ENCODE assay signal across 9 mouse cellular contexts in genomic region chr11:98052989-98053834, GRCm38 (mm10). TPM values are rescaled to one million over a fixed set of nuclear protein-coding genes. Genes with fewer than 3 reads are reported as not detected.
DNase-seq lines count a peak whose midpoint lies in the region; ATAC-seq lines count a peak whose summit lies in the region.
"Had no signal": no experiment of that assay in that cellular context is flagged by ENCODE, and none has a peak within 500 bp of the region (broad histone marks: within the 10 kb centered on the region; RNA-seq: fewer than 3 reads in every experiment).

Gene Stac2, minus strand, starts transcription at chr11:98053462.

- no peaks in the 10 kb centered on the region for H3K36me3 ChIP-seq in embryonic facial prominence, embryonic 10.5 days (replicated peaks)
- no peaks in the 10 kb centered on the region for H3K36me3 ChIP-seq in heart, embryonic 13.5 days
- no peaks in the 10 kb centered on the region for H3K36me3 ChIP-seq in kidney, embryonic 16.5 days (ENCODE audit: insufficient read depth, low read length)
- no peaks in the 10 kb centered on the region for H3K36me3 ChIP-seq in liver, embryonic 15.5 days (replicated peaks)
- H3K36me3 ChIP-seq in neural tube, embryonic 14.5 days (ENCODE audit: control insufficient read depth, insufficient read depth, low read length), result no peaks in the 10 kb centered on the region

- peak within 1 kb of the TSS; percentile 69 for H3K4me2 ChIP-seq in heart, embryonic 13.5 days
- peak within 1 kb of the TSS; percentile 68 for H3K4me2 ChIP-seq in kidney, embryonic 16.5 days (replicated peaks; ENCODE audit: low read depth, low read length)
- peak within 1 kb of the TSS; percentile 50 for H3K4me2 ChIP-seq in liver, embryonic 15.5 days
- peak within 1 kb of the TSS; percentile 66 for H3K4me2 ChIP-seq in neural tube, embryonic 14.5 days (ENCODE audit: low read depth, low read length)

- H3K4me1 ChIP-seq in embryonic facial prominence, embryonic 10.5 days, result peaks cover 39% of the 10 kb centered on the region
- H3K4me1 ChIP-seq in heart, embryonic 13.5 days, result peaks cover 39% of the 10 kb centered on the region
- H3K4me1 ChIP-seq in kidney, embryonic 16.5 days (ENCODE audit: insufficient read depth, low read length), result peaks cover 34% of the 10 kb centered on the region
- peaks cover 10% of the 10 kb centered on the region; the same call in 1 of the 2 replicates for H3K4me1 ChIP-seq in liver, embryonic 15.5 days (replicated peaks)
- H3K4me1 ChIP-seq in neural tube, embryonic 14.5 days (ENCODE audit: control insufficient read depth, insufficient read depth, low read length), result peaks cover 2% of the 10 kb centered on the region; the same call in 1 of the 2 replicates

- WGBS in embryonic facial prominence, embryonic 10.5 days, result 2% methylated on average over 48 of the region's 48 CpGs
- WGBS in heart, embryonic 13.5 days, result 2% methylated on average over 43 of the region's 48 CpGs
- WGBS in kidney, embryonic 16.5 days, result under 1% methylated on average over 45 of the region's 48 CpGs
- WGBS in liver, embryonic 15.5 days (ENCODE audit: insufficient replicate concordance), result 1% methylated on average over 48 of the region's 48 CpGs
- 2% methylated on average over 31 of the region's 48 CpGs for WGBS in neural tube, embryonic 14.5 days

- peaks cover 87% of the 10 kb centered on the region for H3K27me3 ChIP-seq in embryonic facial prominence, embryonic 10.5 days (replicated peaks; ENCODE audit: low read depth, poor library complexity, severe bottlenecking)
- peaks cover 82% of the 10 kb centered on the region for H3K27me3 ChIP-seq in heart, embryonic 13.5 days (replicated peaks)
- peaks cover 24% of the 10 kb centered on the region for H3K27me3 ChIP-seq in kidney, embryonic 16.5 days (ENCODE audit: insufficient read depth, low read length)
- H3K27me3 ChIP-seq in liver, embryonic 15.5 days, result peaks cover 88% of the 10 kb centered on the region
- 0 out of 2 replicates have a peak, but pooled peaks cover 7% of the 10 kb centered on the region for H3K27me3 ChIP-seq in neural tube, embryonic 14.5 days (ENCODE audit: control insufficient read depth, insufficient read depth, low read length)

- peak within 1 kb of the TSS; percentile 64 for H3K27ac ChIP-seq in embryonic facial prominence, embryonic 10.5 days (replicated peaks)
- H3K27ac ChIP-seq in heart, embryonic 13.5 days (replicated peaks), result no peak within 1 kb of the TSS
- H3K27ac ChIP-seq in kidney, embryonic 16.5 days (ENCODE audit: low read length), result no peak within 1 kb of the TSS
- no peak within 1 kb of the TSS for H3K27ac ChIP-seq in liver, embryonic 15.5 days (replicated peaks)
- H3K27ac ChIP-seq in neural tube, embryonic 14.5 days (ENCODE audit: low read depth, low read length), result peak within 1 kb of the TSS; percentile 69

- peak; percentile 74 for DNase-seq in urinary bladder, postnatal 14 days (ENCODE audit: low spot score)
- DNase-seq in urinary bladder, adult 2 months (ENCODE audit: low spot score), result no peak
- peak; percentile 92 for DNase-seq in embryonic facial prominence, embryonic 10.5 days (ENCODE audit: low spot score)
- peak; percentile 81 for DNase-seq in thymus, postnatal 0 days (ENCODE audit: low spot score)

- peak within 1 kb of the TSS; percentile 61 for H3K4me3 ChIP-seq in embryonic facial prominence, embryonic 10.5 days
- H3K4me3 ChIP-seq in heart, embryonic 13.5 days, result peak within 1 kb of the TSS; percentile 56
- peak within 1 kb of the TSS; percentile 50 for H3K4me3 ChIP-seq in kidney, embryonic 16.5 days (ENCODE audit: low read length)
- peak within 1 kb of the TSS; percentile 31 for H3K4me3 ChIP-seq in liver, embryonic 15.5 days (replicated peaks)
- peak within 1 kb of the TSS; percentile 44 for H3K4me3 ChIP-seq in neural tube, embryonic 14.5 days (ENCODE audit: low read depth, low read length)

- H3K9ac ChIP-seq in heart, embryonic 13.5 days, result peak within 1 kb of the TSS; percentile 70
- H3K9ac ChIP-seq in kidney, embryonic 16.5 days (replicated peaks; ENCODE audit: low read length), result peak within 1 kb of the TSS; percentile 73
- H3K9ac ChIP-seq in liver, embryonic 15.5 days, result no peak within 1 kb of the TSS
- H3K9ac ChIP-seq in neural tube, embryonic 14.5 days (replicated peaks; ENCODE audit: low read depth, low read length), result peak within 1 kb of the TSS; percentile 64

- H3K9me3 ChIP-seq in embryonic facial prominence, embryonic 10.5 days, result no peaks in the 10 kb centered on the region
- H3K9me3 ChIP-seq in heart, embryonic 13.5 days, result no peaks in the 10 kb centered on the region
- H3K9me3 ChIP-seq in kidney, embryonic 16.5 days (ENCODE audit: low read length), result no peaks in the 10 kb centered on the region
- no peaks in the 10 kb centered on the region for H3K9me3 ChIP-seq in liver, embryonic 15.5 days (replicated peaks)
- H3K9me3 ChIP-seq in neural tube, embryonic 14.5 days (ENCODE audit: control insufficient read depth, low read length), result no peaks in the 10 kb centered on the region

- peak; percentile 15; the same call in 1 of the 2 replicates for ATAC-seq in heart, embryonic 13.5 days (ENCODE audit: extremely low read depth, insufficient number of reproducible peaks, low FRiP score, low TSS enrichment)
- peak; percentile 91 for ATAC-seq in kidney, embryonic 16.5 days (ENCODE audit: low FRiP score, low TSS enrichment)
- ATAC-seq in liver, embryonic 15.5 days (ENCODE audit: insufficient read depth), result peak; percentile 22; the same call in 1 of the 2 replicates
- peak; percentile 86 for ATAC-seq in neural tube, embryonic 14.5 days (ENCODE audit: low read depth)
- ATAC-seq: Patski had no signal

RNA-seq across cellular contexts. Expression of gene Stac2, which starts in this region (rescaled TPM):
- polyA plus RNA-seq in urinary bladder, adult 2 months (2012; rRNA removed), result 0.14 and 0.41 TPM in 2 replicates
- 0.25 and 0.47 TPM in 2 replicates for polyA plus RNA-seq in embryonic facial prominence, embryonic 10.5 days (2016; fragmentation: Nextera tagmentation; extraction: Ambion mirVana)
- 0.83 and 0.84 TPM in 2 replicates for polyA plus RNA-seq in heart, embryonic 13.5 days (2015; fragmentation: Nextera tagmentation; extraction: Ambion mirVana)
- polyA plus RNA-seq in kidney, embryonic 16.5 days (2015; fragmentation: Nextera tagmentation; extraction: Ambion mirVana), result 3.3 and 4.0 TPM in 2 replicates
- polyA plus RNA-seq in liver, embryonic 15.5 days (2015; fragmentation: Nextera tagmentation; extraction: Ambion mirVana), result 0.06 TPM in 1 of 2 replicates, not detected in the other
- polyA plus RNA-seq in neural tube, embryonic 14.5 days (2014; fragmentation: Nextera tagmentation; extraction: Ambion mirVana), result 16.0 and 18.1 TPM in 2 replicates
- polyA plus RNA-seq in thymus, postnatal 0 days (2015; fragmentation: Nextera tagmentation; extraction: Ambion mirVana), result 0.23 and 0.45 TPM in 2 replicates

Comparison
In these comparisons a context has a peak if more than half of its experiments do, and no peak if none do; other contexts are left out.
1. Peak in DNase-seq, H3K4me3 ChIP-seq and H3K27ac ChIP-seq in embryonic facial prominence, embryonic 10.5 days; RNA of the gene not detected or under 1 TPM.
2. Peak in ATAC-seq, H3K4me3 ChIP-seq, H3K9ac ChIP-seq and H3K4me2 ChIP-seq in heart, embryonic 13.5 days; RNA of the gene not detected or under 1 TPM.
3. Peak in ATAC-seq, H3K4me3 ChIP-seq and H3K4me2 ChIP-seq in liver, embryonic 15.5 days; RNA of the gene not detected or under 1 TPM.
4. Peak in DNase-seq in thymus, postnatal 0 days; RNA of the gene not detected or under 1 TPM.
5. ATAC-seq: peak in every context shown above with its lines; median percentile 91 in kidney, embryonic 16.5 days; 86 in neural tube, embryonic 14.5 days; 22 in liver, embryonic 15.5 days; 15 in heart, embryonic 13.5 days.